Mouse (Mus musculus): ENCODE measurements around the gene Acsl3. TPM values are rescaled to one million over a fixed set of nuclear protein-coding genes. Genes with fewer than 3 reads are reported as not detected.

The Acsl3 gene
- polyA plus RNA-seq, 1 experiment from 2014 or later = 75.2 TPM

- H3K27ac ChIP-seq (ENCODE audit: low read length) = no peak overlapping the region
- no peak overlapping the region for H3K4me2 ChIP-seq (replicated peaks; ENCODE audit: low read depth, low read length)
- H3K4me1 ChIP-seq (ENCODE audit: insufficient read depth, low read length) = no peaks in the 10 kb centered on the region
- H3K9me3 ChIP-seq (ENCODE audit: low read length) = 0 out of 2 replicates have a peak, but pooled peaks cover 3% of the 10 kb centered on the region
- ATAC-seq (ENCODE audit: low FRiP score, low TSS enrichment) = no peak
- no peaks in the 10 kb centered on the region for H3K27me3 ChIP-seq (ENCODE audit: insufficient read depth, low read length)
- WGBS = 87% methylated on average over 9 of the region's 9 CpGs
- H3K4me3 ChIP-seq (ENCODE audit: low read length) = no peak overlapping the region
- H3K36me3 ChIP-seq (ENCODE audit: insufficient read depth, low read length) = no peaks in the 10 kb centered on the region
- H3K9ac ChIP-seq (replicated peaks; ENCODE audit: low read length) = no peak overlapping the region
These were observed 74.7 kb downstream of the Acsl3 start for GRCm38 (mm10) chr1:78732290-78732689.

DNA sequence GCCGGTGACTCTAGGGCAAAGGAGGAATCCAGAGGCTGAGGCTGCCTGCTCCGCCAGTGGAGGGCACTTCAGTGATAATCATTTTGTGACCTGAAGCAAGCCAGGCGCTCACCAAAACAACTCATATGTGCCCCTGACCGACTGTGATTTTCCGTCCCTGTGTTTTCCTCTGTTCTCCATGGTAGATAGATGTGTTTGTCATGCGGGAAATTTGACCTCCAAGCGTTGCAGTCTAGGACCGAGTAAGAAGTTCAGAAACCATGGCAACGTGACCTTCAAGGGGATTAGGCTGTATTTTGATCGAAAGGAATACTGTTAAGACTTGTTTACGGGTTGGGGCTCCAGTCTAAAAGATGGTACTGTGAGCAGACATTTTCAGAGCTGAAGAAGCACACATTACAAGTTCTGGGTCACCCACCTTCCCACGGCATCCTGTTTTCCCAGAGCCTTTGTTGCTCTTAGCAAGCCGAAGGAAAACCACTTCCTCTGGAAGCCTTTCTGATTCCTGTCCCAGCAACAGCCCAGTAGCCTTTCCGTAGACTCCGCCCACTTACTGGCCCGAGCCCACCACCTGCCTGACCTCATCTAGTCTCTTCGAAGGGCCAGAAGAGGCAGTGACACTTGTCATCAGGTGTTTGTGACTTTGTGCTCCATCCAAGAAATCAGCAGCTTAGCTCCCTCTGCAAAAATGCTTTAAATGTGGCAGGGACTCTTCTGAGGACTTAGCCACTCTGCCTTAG lies 76.8 kb downstream of the Acsl3 start:
- H3K27ac ChIP-seq (ENCODE audit: low read length) = no peak overlapping the region
- H3K27me3 ChIP-seq (ENCODE audit: insufficient read depth, low read length) = no peaks in the 10 kb centered on the region
- 51% methylated on average over 17 of the region's 17 CpGs for WGBS

DNA sequence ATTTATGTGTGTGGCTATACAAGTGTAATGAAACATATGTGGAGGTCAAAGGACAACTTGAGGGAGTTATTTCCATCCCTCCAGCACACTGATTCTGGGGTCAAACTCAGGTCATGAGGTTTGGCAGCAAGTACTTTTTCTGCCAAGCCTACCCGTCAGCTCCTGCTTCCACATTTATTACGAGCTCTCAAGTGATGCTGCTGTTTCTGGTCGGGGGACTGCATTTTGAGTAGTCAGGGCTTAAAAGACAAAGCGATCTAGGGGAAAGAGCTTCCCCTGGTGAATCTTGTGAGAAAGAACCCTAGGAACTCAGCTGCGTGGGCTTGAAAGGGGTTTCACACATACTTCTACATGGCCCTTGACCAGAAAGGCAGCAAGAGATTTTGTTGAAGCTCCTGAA lies 80.0 kb downstream of the Acsl3 start:
- no peak for ATAC-seq (ENCODE audit: low FRiP score, low TSS enrichment)
- Histone ChIP-seq H3K27me3 (ENCODE audit: insufficient read depth, low read length) (no peaks in the 10 kb centered on the region), H3K27ac (ENCODE audit: low read length) (no peak overlapping the region), H3K9ac (replicated peaks; ENCODE audit: low read length) (no peak overlapping the region), H3K4me2 (replicated peaks; ENCODE audit: low read depth, low read length) (no peak overlapping the region), H3K4me3 (ENCODE audit: low read length) (no peak overlapping the region), H3K9me3 (ENCODE audit: low read length) (no peaks in the 10 kb centered on the region), H3K4me1 (ENCODE audit: insufficient read depth, low read length) (no peaks in the 10 kb centered on the region), H3K36me3 (ENCODE audit: insufficient read depth, low read length) (no peaks in the 10 kb centered on the region)
- WGBS = 46% methylated on average over 5 of the region's 5 CpGs

More for the DNA sequence above, 76.8 kb downstream of the Acsl3 start:
- Histone ChIP-seq H3K4me3 (ENCODE audit: low read length) (no peak overlapping the region), H3K36me3 (ENCODE audit: insufficient read depth, low read length) (no peaks in the 10 kb centered on the region), H3K9me3 (ENCODE audit: low read length) (no peaks in the 10 kb centered on the region), H3K4me1 (ENCODE audit: insufficient read depth, low read length) (no peaks in the 10 kb centered on the region), H3K4me2 (replicated peaks; ENCODE audit: low read depth, low read length) (no peak overlapping the region), H3K9ac (replicated peaks; ENCODE audit: low read length) (no peak overlapping the region)
- no peak for ATAC-seq (ENCODE audit: low FRiP score, low TSS enrichment)

DNA sequence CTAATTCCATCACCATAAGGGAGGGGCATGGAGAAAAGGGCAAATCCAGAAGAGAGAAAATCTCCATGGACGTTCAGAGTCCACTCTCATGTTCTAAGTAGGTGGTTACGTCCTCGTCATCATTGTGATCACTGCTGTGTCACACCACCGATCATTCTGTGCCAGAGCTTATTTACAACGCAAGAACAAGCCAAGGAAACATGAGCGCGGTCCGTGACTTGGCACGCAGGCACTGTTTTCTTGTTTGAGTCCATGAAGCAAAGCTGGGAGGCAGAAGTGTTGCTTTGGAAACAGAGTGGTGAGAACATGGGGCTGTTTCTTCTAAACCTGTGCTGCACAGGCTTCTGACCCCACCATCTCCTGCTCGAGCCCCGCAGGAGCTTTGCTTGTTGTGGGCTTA lies 83.1 kb downstream of the Acsl3 start:
- ATAC-seq (ENCODE audit: low FRiP score, low TSS enrichment) = no peak
- H3K4me3 ChIP-seq (ENCODE audit: low read length) = no peak overlapping the region
- WGBS = 88% methylated on average over 11 of the region's 11 CpGs
- H3K36me3 ChIP-seq (ENCODE audit: insufficient read depth, low read length) = no peaks in the 10 kb centered on the region
- H3K4me2 ChIP-seq (replicated peaks; ENCODE audit: low read depth, low read length) = no peak overlapping the region
- H3K27ac ChIP-seq (ENCODE audit: low read length) = no peak overlapping the region
- no peaks in the 10 kb centered on the region for H3K9me3 ChIP-seq (ENCODE audit: low read length)
- no peaks in the 10 kb centered on the region for H3K27me3 ChIP-seq (ENCODE audit: insufficient read depth, low read length)
- H3K9ac ChIP-seq (replicated peaks; ENCODE audit: low read length) = no peak overlapping the region
- H3K4me1 ChIP-seq (ENCODE audit: insufficient read depth, low read length) = no peaks in the 10 kb centered on the region; the same call in 1 of the 2 replicates

DNA sequence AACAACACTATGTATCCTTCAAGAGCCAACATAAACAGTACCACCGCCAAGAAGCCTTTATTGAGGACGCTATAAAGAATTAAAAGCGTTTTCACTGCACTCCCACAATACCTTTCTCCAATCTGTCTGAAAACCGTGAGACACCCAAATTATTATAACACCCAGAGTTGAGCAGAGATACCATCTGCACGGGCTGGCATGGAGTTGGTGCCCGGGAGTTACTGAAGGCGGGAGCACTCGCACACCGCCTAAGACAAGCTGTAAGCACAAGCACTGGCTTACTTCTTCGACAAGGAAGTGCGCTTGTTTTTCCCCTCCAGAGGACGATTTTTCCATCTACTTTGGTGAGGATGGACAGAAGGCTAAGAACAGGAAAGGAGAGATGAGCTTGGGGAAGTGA lies 84.6 kb downstream of the Acsl3 start:
- Histone ChIP-seq H3K9ac (replicated peaks; ENCODE audit: low read length) (no peak overlapping the region), H3K4me3 (ENCODE audit: low read length) (no peak overlapping the region), H3K4me1 (ENCODE audit: insufficient read depth, low read length) (no peaks in the 10 kb centered on the region; the same call in 1 of the 2 replicates), H3K27me3 (ENCODE audit: insufficient read depth, low read length) (no peaks in the 10 kb centered on the region), H3K27ac (ENCODE audit: low read length) (no peak overlapping the region), H3K9me3 (ENCODE audit: low read length) (no peaks in the 10 kb centered on the region), H3K4me2 (replicated peaks; ENCODE audit: low read depth, low read length) (no peak overlapping the region), H3K36me3 (ENCODE audit: insufficient read depth, low read length) (no peaks in the 10 kb centered on the region)
- ATAC-seq (ENCODE audit: low FRiP score, low TSS enrichment) = no peak
- WGBS = 77% methylated on average over 12 of the region's 12 CpGs

DNA sequence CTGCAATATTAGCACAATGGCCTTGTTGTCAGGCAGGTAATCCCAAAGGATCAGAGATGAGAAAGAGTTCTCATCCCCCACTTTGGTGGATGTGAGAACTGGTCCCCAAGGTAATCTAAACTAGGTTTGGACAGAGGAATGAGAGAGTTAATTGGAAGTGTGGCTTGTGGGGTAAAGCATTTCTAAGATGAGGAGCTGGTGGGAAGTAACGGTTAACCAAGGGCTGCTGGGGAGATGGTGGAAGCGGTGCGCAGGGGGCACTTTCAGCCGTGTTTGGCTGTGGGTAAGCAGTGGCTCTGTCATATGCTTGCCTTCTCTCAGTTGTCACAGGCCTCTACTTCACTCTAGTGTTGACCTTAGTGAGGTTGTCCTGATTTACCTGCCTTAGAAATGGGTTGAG lies 85.7 kb downstream of the Acsl3 start:
- Histone ChIP-seq H3K36me3 (ENCODE audit: insufficient read depth, low read length) (no peaks in the 10 kb centered on the region), H3K9me3 (ENCODE audit: low read length) (no peaks in the 10 kb centered on the region), H3K9ac (replicated peaks; ENCODE audit: low read length) (no peak overlapping the region), H3K4me3 (ENCODE audit: low read length) (no peak overlapping the region), H3K4me2 (replicated peaks; ENCODE audit: low read depth, low read length) (no peak overlapping the region), H3K27ac (ENCODE audit: low read length) (no peak overlapping the region), H3K4me1 (ENCODE audit: insufficient read depth, low read length) (no peaks in the 10 kb centered on the region; the same call in 1 of the 2 replicates), H3K27me3 (ENCODE audit: insufficient read depth, low read length) (no peaks in the 10 kb centered on the region)
- no peak for ATAC-seq (ENCODE audit: low FRiP score, low TSS enrichment)
- 94% methylated on average over 4 of the region's 4 CpGs for WGBS

DNA sequence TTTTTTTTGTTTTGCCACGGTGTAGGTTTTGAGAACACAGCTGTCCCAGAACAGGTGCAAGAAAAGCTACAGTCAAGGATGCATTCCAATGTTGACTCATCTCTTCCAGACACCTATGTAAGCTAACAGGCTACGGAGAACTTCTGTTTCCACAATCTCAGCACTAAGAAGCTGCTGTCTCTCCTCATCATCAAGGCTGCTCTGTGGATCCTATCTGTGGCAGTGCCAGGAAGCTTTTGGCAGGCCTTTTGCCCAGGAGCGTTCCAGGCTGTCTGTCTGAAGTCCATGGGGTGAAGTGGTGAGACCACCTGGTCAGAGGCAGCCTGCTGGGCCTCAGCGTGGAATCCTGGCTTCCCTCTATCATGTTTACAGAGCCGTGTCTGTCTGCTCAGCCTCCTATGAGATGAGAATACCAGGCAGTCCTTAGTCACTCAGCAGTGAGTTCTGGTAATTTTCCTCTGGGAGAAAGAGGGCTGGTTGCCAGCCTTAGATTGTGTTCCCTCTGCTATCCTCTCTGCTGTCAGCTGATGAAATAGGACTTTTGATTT lies 87.7 kb downstream of the Acsl3 start:
- ATAC-seq (ENCODE audit: low FRiP score, low TSS enrichment) = peak; percentile 61; the same call in 1 of the 2 replicates
- Histone ChIP-seq H3K27me3 (ENCODE audit: insufficient read depth, low read length) (no peaks in the 10 kb centered on the region), H3K4me1 (ENCODE audit: insufficient read depth, low read length) (no peaks in the 10 kb centered on the region; the same call in 1 of the 2 replicates), H3K4me2 (replicated peaks; ENCODE audit: low read depth, low read length) (no peak overlapping the region), H3K9me3 (ENCODE audit: low read length) (no peaks in the 10 kb centered on the region), H3K27ac (ENCODE audit: low read length) (no peak overlapping the region), H3K36me3 (ENCODE audit: insufficient read depth, low read length) (no peaks in the 10 kb centered on the region), H3K9ac (replicated peaks; ENCODE audit: low read length) (no peak overlapping the region), H3K4me3 (ENCODE audit: low read length) (no peak overlapping the region)
- WGBS = 51% methylated on average over 5 of the region's 5 CpGs

Other genes starting within 250 kb of the Acsl3 start
- 133 and 136 TPM in 2 replicates for gene Farsb, start 168.9 kb upstream of the Acsl3 start, polyA plus RNA-seq (2015; fragmentation: Nextera tagmentation; extraction: Ambion mirVana)
- gene Mogat1, start 146.8 kb upstream of the Acsl3 start, polyA plus RNA-seq (2015; fragmentation: Nextera tagmentation; extraction: Ambion mirVana) = 0.39 and 0.46 TPM in 2 replicates
- gene BC035947, start 145.7 kb upstream of the Acsl3 start, polyA plus RNA-seq (2015; fragmentation: Nextera tagmentation; extraction: Ambion mirVana) = 1.5 and 1.8 TPM in 2 replicates
- gene Utp14b, start 213 bp downstream of the Acsl3 start, polyA plus RNA-seq (2015; fragmentation: Nextera tagmentation; extraction: Ambion mirVana) = 2.9 and 3.0 TPM in 2 replicates
- gene Kcne4, start 158.9 kb downstream of the Acsl3 start, polyA plus RNA-seq (2015; fragmentation: Nextera tagmentation; extraction: Ambion mirVana) = 9.8 and 10.6 TPM in 2 replicates

Data from kidney, embryonic 16.5 days (tissue).